Mouse (Mus musculus) B cell, adult 2 months (primary cell): ENCODE data around the gene Celsr3.

Experiments used
- DNase-seq, 2 experiments: peaks; one replicate each; pipeline ENCODE4 v3.0.0; 2022

Gene Celsr3

GRCm38 (mm10) chr9:108825820-108826699 is at the start of gene Celsr3:
Gene Celsr3, plus strand, starts transcription at chr9:108826320.
- peak; percentile 33 to 38 for DNase-seq

DNA sequence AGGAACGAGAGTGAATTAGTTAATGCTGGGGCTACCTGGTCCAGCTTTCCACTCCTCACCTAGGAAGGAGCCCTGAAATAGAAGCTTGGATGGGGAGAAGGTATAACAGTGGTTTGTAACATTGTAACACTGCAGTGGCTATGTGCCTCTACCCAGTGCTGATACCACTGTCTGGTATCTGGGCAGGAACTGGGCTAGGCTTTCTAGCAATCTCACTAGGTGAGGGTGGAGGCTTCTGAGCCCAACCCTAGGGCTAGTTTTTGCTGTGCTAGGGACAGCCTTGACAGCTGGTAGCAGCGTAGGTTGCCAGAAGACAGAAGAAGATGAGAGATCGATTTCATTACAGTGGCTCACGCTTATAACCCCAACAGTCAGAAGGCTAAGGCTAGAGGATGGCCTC is 49.5 kb upstream of the Celsr3 start:
- DNase-seq, result no peak

GRCm38 (mm10) chr9:108777276-108777675 is 48.8 kb upstream of the Celsr3 start:
- no peak for DNase-seq

DNA sequence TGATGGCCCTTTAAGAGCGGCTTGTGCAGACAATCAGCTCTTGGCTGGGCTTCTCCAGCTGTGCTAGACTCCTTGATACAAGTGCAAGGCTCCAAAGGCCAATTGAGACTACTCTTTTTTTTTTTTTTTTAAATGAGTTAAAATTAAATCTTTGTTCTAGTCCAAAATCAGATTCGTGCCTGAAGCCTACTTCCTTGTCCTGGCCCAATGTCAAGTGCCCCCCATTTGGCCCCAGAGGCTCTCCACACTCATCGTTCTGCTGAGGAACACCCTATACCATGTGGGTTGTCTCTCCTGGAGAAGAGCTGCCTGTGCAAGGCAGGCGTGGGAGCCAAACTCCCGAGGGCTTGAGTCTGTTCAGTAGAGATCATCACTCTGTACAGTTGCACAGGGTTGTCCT is 45.2 kb upstream of the Celsr3 start:
- DNase-seq, result no peak

- no peak for DNase-seq
Measured at GRCm38 (mm10) chr9:108781891-108782290, 44.2 kb upstream of the Celsr3 start.

DNA sequence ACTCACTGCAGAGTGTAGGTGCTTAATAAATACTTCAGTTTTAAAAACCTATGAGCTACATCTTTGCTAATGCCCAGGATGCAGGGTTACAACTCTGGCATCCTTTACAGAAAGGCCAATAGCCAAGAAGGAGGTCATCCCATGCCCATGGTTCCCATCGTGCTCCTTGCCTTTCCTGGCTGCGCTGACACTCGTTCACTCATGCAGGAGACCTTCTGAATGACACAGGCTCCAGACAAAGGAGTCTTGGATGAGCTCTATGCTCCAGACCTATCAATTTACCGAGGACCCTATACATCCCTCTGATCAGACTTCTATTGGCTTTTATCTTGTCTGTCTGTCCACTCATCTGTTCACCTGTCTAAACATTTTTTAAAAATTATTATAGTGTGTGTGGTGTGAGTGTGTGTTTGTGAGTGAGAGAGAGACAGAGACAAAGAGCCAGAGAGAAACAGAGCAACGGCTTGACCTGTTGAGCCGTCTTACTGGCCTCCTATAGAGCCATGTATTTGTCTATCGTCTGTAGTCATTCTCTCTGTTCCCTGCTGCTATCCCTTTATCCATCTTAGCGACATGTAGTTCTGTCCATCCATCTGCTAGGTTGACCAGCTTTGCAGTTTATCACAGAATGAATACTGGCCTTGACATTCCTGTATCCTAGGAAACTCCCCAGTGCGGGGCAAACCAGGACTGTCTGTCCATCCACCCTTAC is 43.1 kb upstream of the Celsr3 start:
- no peak for DNase-seq

- DNase-seq, result peak; percentile 94 to 95
Measured at GRCm38 (mm10) chr9:108783548-108784463, 42.3 kb upstream of the Celsr3 start, which contains the start of gene Ip6k2. Gene Ip6k2, plus strand, starts transcription at chr9:108783796.

- no peak for DNase-seq
Measured at GRCm38 (mm10) chr9:108785416-108785815, 40.7 kb upstream of the Celsr3 start.

GRCm38 (mm10) chr9:108786494-108786893 is 39.6 kb upstream of the Celsr3 start:
- no peak for DNase-seq

DNA sequence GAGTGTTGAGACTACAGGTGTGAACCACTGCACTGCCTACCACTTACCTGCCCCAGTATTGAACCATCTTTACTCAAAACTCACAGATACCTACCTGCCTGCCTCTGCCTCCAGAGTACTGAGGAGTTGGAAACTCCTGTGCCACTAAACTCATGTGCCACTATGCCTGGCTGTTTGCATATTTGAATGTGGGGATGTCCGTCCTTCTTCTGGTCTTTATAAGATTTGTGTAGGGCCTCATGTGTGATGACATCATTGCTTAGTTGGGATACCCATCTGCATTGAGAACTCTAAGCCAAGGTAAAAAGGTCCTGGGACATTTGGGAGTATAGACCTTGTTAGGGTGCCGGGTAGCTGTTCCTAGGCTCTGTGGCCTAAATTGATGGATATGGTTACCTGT is 39.0 kb upstream of the Celsr3 start:
- no peak for DNase-seq

GRCm38 (mm10) chr9:108788713-108789112 is 37.4 kb upstream of the Celsr3 start:
- no peak for DNase-seq

DNA sequence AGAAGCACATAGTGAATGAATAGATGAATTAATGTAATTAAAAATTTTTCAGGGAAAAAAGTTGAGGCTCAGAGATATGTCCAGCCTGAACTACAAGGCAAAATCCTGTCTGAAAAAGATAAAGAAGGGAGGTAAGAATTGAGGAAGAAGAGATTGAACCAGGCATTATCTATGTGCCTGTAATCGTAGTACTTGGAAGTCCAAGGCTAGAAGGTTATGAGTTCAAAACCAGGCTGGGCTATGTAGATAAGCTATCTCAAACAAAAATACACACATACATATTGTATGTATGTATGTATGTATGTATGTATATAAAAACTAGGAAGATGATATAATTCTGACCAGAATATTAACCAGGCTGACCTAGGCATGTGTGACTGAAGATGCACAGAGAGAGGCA is 33.8 kb upstream of the Celsr3 start:
- no peak for DNase-seq

DNA sequence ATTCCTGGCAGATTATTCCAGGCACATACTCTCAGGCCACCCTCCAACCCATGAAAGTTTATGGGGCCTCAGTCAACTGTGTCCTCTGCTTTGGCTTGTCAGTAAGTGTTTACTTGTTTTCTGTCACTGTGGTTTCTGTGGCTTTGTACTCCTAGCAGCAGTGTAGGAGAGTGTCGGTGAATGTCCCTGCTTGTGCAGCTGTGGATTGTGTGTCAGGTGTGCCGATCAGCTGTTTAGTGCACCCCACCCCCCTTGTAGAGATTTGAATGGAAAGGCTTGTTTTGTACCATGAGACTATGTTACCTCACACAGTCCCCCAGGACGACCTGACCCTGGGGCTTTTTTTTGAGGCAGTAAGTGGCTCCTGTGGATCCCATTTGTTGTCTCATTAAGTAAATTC is 33.4 kb upstream of the Celsr3 start:
- peak in 1 of 2 experiments; percentile 19 for DNase-seq

DNA sequence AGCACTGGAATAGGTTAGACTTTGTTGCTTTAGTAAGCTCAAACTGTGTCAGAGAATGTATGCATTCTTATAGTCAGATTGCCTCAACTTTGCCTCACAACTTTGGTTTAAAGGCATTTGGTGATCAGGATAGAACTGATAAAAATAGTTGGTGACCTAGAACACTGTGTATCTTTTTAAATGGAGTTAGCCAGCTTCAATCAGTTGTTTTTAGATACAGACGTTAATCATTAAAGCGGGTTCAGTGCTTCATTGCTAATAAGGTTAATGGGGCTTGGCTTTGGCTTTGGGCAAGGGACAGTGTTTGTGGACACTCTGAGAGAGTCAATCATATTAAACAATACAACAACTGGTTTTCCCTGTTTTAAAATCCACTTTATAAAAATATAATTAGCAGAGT is 30.8 kb upstream of the Celsr3 start:
- DNase-seq, result no peak

DNA sequence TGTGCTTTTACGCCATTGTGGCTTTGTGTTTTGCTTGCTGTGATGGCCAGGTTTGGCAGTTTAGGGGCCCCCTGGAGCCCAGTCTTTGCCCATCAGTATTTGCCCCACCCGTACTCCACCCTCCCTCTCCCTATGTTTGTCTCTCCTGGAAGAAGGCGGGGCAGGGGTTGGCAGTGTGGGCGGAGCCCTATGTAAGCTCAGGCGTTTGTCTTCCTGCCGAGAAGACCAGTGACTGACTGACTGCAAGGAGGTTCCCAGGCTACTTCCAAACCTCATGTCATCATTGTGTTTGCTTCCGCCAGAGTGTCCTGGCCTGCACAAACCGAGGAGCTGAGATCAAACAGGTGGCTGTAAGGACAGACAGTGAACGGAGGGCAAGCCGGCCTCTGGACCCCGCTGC is 30.4 kb upstream of the Celsr3 start:
- no peak for DNase-seq

DNA sequence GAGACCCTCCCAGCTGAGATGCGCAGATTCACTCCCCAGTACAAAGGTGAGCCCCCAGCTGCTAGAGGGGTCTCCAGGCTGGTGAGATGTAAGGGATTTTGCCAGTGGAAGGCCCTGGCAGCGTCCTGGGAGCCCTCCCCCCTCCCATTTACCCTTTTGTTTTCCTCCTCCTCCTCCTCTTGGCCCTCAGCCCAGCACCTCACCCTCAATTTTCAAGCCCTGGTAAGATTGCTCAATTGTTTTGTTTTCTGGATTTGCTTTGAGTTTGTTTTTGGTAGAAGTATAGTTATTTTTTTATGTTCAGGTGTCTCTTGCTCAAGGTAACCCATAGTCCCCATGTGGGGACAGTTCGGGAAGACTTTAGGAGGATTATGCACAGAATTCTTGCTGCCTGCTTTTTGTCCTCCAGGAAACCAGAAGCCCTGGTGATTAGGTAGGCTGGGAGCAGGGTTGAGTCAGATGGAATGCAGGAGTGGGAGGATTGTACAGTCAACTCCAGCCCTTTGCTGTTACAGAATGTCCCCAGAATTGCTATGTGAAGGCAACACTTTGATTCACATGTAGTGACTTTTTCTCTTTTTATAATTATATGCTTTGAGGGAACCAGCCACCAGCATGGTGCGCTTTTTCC is 29.7 kb upstream of the Celsr3 start:
- no peak for DNase-seq

DNA sequence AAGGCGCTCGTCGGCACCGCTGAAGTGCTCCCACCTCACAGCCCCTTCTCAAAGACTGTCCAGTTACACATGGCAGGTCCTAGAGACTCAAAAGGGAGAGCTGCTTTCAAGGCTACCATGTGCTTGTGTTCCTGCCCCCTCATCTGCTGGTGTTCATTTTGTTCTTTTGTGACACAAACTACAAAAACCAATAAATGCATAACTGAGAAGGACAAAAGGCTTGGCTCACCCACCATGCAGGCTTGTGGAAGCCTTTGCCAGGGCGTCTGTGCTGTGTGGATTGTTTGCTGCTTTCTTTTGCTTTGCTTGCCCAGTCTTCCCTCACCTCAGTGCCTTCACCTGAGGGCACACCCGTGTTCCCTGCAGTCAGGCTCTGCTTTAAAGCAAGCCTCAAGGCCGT is 28.6 kb upstream of the Celsr3 start:
- DNase-seq, result no peak

DNA sequence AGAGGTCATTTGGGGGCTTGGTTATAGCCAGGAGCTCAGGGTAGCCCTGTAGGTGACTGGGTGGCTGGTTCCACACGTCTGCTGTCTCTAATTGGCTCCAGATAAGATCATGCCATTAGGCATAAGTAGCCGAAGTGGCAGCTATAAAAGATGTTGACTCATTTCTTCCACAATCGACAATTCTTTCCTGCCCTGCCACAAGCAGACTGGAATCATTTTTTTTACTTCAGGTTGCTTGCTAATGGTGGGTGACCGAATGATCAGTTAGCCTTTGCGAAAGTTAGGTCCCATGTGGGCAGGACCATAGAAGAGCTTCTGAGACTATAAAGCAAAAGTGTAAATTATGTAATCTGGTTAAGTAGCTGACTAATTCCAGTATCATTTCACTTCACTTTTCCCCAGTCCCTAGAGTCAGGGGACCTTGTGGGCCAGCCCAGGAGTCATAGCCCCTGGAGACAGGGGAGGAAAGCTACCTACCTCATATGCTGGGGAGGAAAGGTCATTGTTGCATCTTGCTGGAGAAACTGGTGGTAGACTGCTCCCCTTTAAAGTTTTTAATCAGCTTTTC is 27.5 kb upstream of the Celsr3 start:
- no peak for DNase-seq

DNA sequence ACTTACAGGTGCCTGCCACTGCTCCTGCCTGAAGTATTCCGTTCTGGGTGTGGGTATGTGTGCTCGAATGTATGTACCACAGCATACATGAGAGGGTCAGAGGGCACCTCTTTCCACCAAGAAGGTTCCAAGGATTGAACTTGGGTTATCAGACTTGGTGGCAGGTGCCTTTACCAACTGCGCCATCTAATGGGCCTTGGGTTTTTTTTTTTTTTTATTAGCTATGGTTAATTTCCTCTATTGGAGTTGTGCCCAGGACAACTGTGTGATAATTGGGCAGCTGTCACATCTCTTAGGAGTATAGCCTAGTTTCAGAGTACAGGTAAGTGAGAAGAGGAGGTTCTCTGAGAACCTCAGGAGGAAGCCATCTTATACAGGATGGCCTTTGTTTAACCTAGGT is 26.6 kb upstream of the Celsr3 start:
- DNase-seq, result no peak

- no peak for DNase-seq
Measured at GRCm38 (mm10) chr9:108805768-108806167, 20.4 kb upstream of the Celsr3 start.

- DNase-seq, result no peak
Measured at GRCm38 (mm10) chr9:108806379-108806778, 19.7 kb upstream of the Celsr3 start.

DNA sequence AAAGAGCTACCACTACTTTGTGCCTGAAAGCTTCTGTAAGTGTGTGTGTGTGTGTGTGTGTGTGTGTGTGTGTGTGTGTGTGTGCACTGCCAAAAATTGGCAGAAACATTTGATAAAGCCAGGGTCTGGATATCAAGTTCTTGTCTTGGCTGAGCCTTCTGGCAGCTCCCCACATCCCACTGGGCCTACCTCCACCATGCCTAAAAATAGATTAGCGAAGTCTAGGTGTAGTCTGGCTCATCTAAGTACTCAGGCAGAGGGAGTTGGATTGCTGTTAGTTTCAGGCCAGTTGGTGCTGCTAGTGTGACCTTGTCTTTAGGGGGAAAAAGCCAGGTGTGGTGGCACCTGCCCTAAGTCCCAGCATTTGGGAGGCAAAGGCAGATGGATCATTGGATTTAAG is 19.3 kb upstream of the Celsr3 start:
- DNase-seq, result no peak
